ENCODE assay signal across 8 mouse cellular contexts in genomic region chr4:58253410-58253809, GRCm38 (mm10). TPM values are rescaled to one million over a fixed set of nuclear protein-coding genes. Genes with fewer than 3 reads are reported as not detected.
A peak's percentile ranks its signal among the peaks of the same experiment; 100 is the strongest.
DNase-seq lines count a peak whose midpoint lies in the region; ATAC-seq and TF ChIP-seq lines count a peak whose summit lies in the region.

No protein-coding gene starts in this region.

- no peaks in the 10 kb centered on the region for H3K9me3 ChIP-seq in limb, embryonic 11.5 days (ENCODE audit: control insufficient read depth, low read length)
- H3K9me3 ChIP-seq in limb, embryonic 10.5 days (replicated peaks): no peaks in the 10 kb centered on the region
- no peaks in the 10 kb centered on the region for H3K9me3 ChIP-seq in limb, embryonic 14.5 days (ENCODE audit: control insufficient read depth, low read length)

- no peak overlapping the region for H3K27ac ChIP-seq in limb, embryonic 11.5 days (replicated peaks; ENCODE audit: low read depth, low read length)
- H3K27ac ChIP-seq in limb, embryonic 10.5 days: no peak overlapping the region
- H3K27ac ChIP-seq in limb, embryonic 14.5 days (replicated peaks; ENCODE audit: low read depth, low read length): no peak overlapping the region

- H3K36me3 ChIP-seq in limb, embryonic 11.5 days (ENCODE audit: control insufficient read depth, insufficient read depth, low read length): no peaks in the 10 kb centered on the region
- H3K36me3 ChIP-seq in limb, embryonic 10.5 days: no peaks in the 10 kb centered on the region
- H3K36me3 ChIP-seq in limb, embryonic 14.5 days (ENCODE audit: control insufficient read depth, insufficient read depth, low read length): no peaks in the 10 kb centered on the region

- H3K4me3 ChIP-seq in limb, embryonic 11.5 days (ENCODE audit: low read depth, low read length): no peak overlapping the region
- no peak overlapping the region for H3K4me3 ChIP-seq in limb, embryonic 10.5 days
- H3K4me3 ChIP-seq in limb, embryonic 14.5 days (replicated peaks; ENCODE audit: low read length): no peak overlapping the region

- H3K4me2 ChIP-seq in limb, embryonic 11.5 days (ENCODE audit: low read depth, severe bottlenecking): no peak overlapping the region
- no peak overlapping the region for H3K4me2 ChIP-seq in limb, embryonic 14.5 days (replicated peaks; ENCODE audit: low read depth, low read length, severe bottlenecking)

- peak; percentile 23 to 26 for DNase-seq in adrenal gland, adult 18-20 months (ENCODE audit: low spot score in 2 of 2)
- DNase-seq in adrenal gland, adult 8-10 months: no peak
- peak; percentile 63 for DNase-seq in limb, embryonic 11.5 days (ENCODE audit: low spot score)
- no peak for DNase-seq in limb, embryonic 10.5 days (ENCODE audit: low spot score)
- DNase-seq in adrenal gland, postnatal 14 days: peak; percentile 62
- peak; percentile 53 for DNase-seq in embryo, embryonic 9.5 days (ENCODE audit: extremely low spot score)
- DNase-seq in limb, embryonic 14.5 days (ENCODE audit: low spot score): peak; percentile 89
- DNase-seq in thymus, postnatal 4 days: peak; percentile 50

- TF ChIP-seq POLR2A in limb, embryonic 14.5 days (IDR thresholded peaks at IDR 0.05; ENCODE audit: borderline replicate concordance, extremely low read depth, insufficient read depth, insufficient read length): no peak

- no peak overlapping the region for H3K9ac ChIP-seq in limb, embryonic 11.5 days (ENCODE audit: low read length)
- H3K9ac ChIP-seq in limb, embryonic 14.5 days (ENCODE audit: low read depth, low read length, severe bottlenecking): no peak overlapping the region

- no peaks in the 10 kb centered on the region for H3K4me1 ChIP-seq in limb, embryonic 11.5 days (ENCODE audit: control insufficient read depth, insufficient read depth, low read length)
- H3K4me1 ChIP-seq in limb, embryonic 10.5 days: no peaks in the 10 kb centered on the region
- no peaks in the 10 kb centered on the region for H3K4me1 ChIP-seq in limb, embryonic 14.5 days (ENCODE audit: control insufficient read depth, insufficient read depth, low read length)

- ATAC-seq in limb, embryonic 11.5 days (ENCODE audit: insufficient number of reproducible peaks, low FRiP score, low TSS enrichment, low read depth): no peak
- no peak for ATAC-seq in limb, embryonic 14.5 days (ENCODE audit: low FRiP score, low read depth)

- 39% methylated on average over 5 of the region's 5 CpGs for WGBS in limb, embryonic 11.5 days
- WGBS in limb, embryonic 10.5 days: 47% methylated on average over 5 of the region's 5 CpGs
- WGBS in limb, embryonic 14.5 days: 33% methylated on average over 5 of the region's 5 CpGs

- no peaks in the 10 kb centered on the region for H3K27me3 ChIP-seq in limb, embryonic 11.5 days (ENCODE audit: control insufficient read depth, insufficient read depth, low read length)
- no peaks in the 10 kb centered on the region for H3K27me3 ChIP-seq in limb, embryonic 10.5 days (ENCODE audit: low read depth, poor library complexity, severe bottlenecking)
- no peaks in the 10 kb centered on the region for H3K27me3 ChIP-seq in limb, embryonic 14.5 days (ENCODE audit: control insufficient read depth, insufficient read depth, low read length)

RNA-seq across cellular contexts. Expression of gene Musk, which starts 32.4 kb away (rescaled TPM):
- under 1 TPM; 0.46 to 0.80 TPM for total RNA-seq in adrenal gland, adult 18-20 months (2021)
- under 1 TPM; 0.38 to 0.58 (median 0.41) TPM for total RNA-seq in adrenal gland, adult 8-10 months (2022)
- 1.7 TPM in 2 replicates for polyA plus RNA-seq in limb, embryonic 11.5 days (2014; fragmentation: Nextera tagmentation; extraction: Ambion mirVana)
- 0.26 TPM in 1 of 2 replicates, not detected in the other for polyA plus RNA-seq in limb, embryonic 10.5 days (2016; fragmentation: Nextera tagmentation; extraction: Ambion mirVana)
- total RNA-seq in adrenal gland, postnatal 14 days (2021): 0.41 and 0.75 TPM in 2 replicates
- polyA plus RNA-seq in limb, embryonic 14.5 days (2012; rRNA removed): 3.3 and 4.0 TPM in 2 replicates
- polyA plus RNA-seq in limb, embryonic 14.5 days (2014; fragmentation: Nextera tagmentation; extraction: Ambion mirVana): 8.5 and 9.7 TPM in 2 replicates

RNA-seq across cellular contexts. Expression of gene Svep1, which starts 46.8 kb away (rescaled TPM):
- total RNA-seq in adrenal gland, adult 18-20 months (2021): 1 to 10 TPM; 6.8 to 9.1 TPM
- 10 to 100 TPM in 3 of 4 experiments, 1 to 10 TPM in 1; 7.3 to 16.0 (median 12.5) TPM for total RNA-seq in adrenal gland, adult 8-10 months (2022)
- 1.6 and 3.2 TPM in 2 replicates for polyA plus RNA-seq in limb, embryonic 11.5 days (2014; fragmentation: Nextera tagmentation; extraction: Ambion mirVana)
- 2.0 and 2.3 TPM in 2 replicates for polyA plus RNA-seq in limb, embryonic 10.5 days (2016; fragmentation: Nextera tagmentation; extraction: Ambion mirVana)
- total RNA-seq in adrenal gland, postnatal 14 days (2021): 13.6 and 14.0 TPM in 2 replicates
- 11.0 and 11.7 TPM in 2 replicates for polyA plus RNA-seq in limb, embryonic 14.5 days (2012; rRNA removed)
- 7.7 and 8.2 TPM in 2 replicates for polyA plus RNA-seq in limb, embryonic 14.5 days (2014; fragmentation: Nextera tagmentation; extraction: Ambion mirVana)

Comparison
In these comparisons a context has a peak if more than half of its experiments do, and no peak if none do; other contexts are left out.
1. DNase-seq: peak in adrenal gland, adult 18-20 months (2 of 2), limb, embryonic 11.5 days (single experiment), adrenal gland, postnatal 14 days (single experiment), embryo, embryonic 9.5 days (single experiment), limb, embryonic 14.5 days (single experiment) and thymus, postnatal 4 days (single experiment); none in adrenal gland, adult 8-10 months (single experiment) and limb, embryonic 10.5 days (single experiment).